Mouse (Mus musculus) cerebellum, adult 18-20 months (tissue): Measurements from ENCODE around the gene Adam26b.
"Not testable (repeated sequence)": the region's sequence is repeated elsewhere in the genome, so short reads cannot be mapped to it uniquely, and the experiment has no call there.

ENCODE experiments used
- DNase-seq, 2 experiments: peaks; one replicate each; pipeline ENCODE4 v3.0.0; 2021

Adam26b gene

DNA sequence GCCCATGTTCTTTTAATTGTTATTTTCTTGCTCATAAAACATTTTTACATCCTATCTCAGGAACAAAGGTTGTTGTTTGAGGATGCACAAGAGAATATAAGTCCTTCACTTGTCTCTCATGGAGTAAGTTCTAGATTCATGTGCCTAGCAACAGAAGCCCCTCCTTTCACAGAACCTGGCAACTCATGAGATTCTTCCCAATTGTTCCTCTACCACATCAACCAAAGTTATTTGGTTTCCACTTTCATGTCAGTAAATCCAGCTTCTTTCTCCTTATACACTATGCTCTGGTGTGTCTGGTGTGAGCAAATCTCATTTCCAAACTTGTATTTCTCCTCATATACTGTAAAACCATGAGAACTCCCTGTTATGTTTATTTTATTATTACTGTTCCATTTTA, at the start of gene Adam26b:
Gene Adam26b (minus strand): TSS at position 101 of the 400 bp plus-strand sequence.
- not testable (repeated sequence) for DNase-seq

DNA sequence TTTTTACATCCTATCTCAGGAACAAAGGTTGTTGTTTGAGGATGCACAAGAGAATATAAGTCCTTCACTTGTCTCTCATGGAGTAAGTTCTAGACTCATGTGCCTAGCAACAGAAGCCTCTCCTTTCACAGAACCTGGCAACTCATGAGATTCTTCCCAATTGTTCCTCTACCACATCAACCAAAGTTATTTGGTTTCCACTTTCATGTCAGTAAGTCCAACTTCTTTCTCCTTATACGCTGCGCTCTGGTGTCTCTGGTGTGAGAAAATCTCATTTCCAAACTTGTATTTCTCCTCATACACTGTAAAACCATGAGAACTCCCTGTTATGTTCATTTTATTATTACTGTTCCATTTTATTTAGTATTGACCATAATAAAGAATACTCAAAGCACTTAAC, 48.7 kb upstream of the Adam26b start, which contains the start of gene Adam26a:
Gene Adam26a (minus strand): TSS at position 101 of the 400 bp plus-strand sequence.
- not testable (repeated sequence) for DNase-seq
